Mouse (Mus musculus) CH12.LX (cell line): ENCODE measurements around the gene Mcur1.

Source experiments
- CHD2 ChIP-seq: IDR thresholded peaks from 2 replicates; pipeline ENCODE4 v1.6.1; 2011; ENCODE audit warnings: low read length, improper control_type of control experiment
- CTCF ChIP-seq, 2 experiments: IDR thresholded peaks in 1 of 2; conservative IDR thresholded peaks in 1 of 2; 2 replicates each; pipeline ENCODE4 v1.5.1; 2011 to 2012; ENCODE audit warnings: low read depth in 2 of 2, low read length in 2 of 2, improper control_type of control experiment in 1 of 2, inconsistent platforms in 1 of 2, mild to moderate bottlenecking in 1 of 2, moderate library complexity in 1 of 2
- E2F4 ChIP-seq: IDR thresholded peaks from 2 replicates; pipeline ENCODE4 v1.6.1; 2011; ENCODE audit warnings: low read depth, low read length, improper control_type of control experiment; ENCODE audit not compliant: insufficient replicate concordance
- HCFC1 ChIP-seq: IDR thresholded peaks from 2 replicates; pipeline ENCODE4 v1.6.1; 2012; ENCODE audit warnings: low read depth, mild to moderate bottlenecking, inconsistent platforms, low read length, improper control_type of control experiment
- MAX ChIP-seq: IDR thresholded peaks from 2 replicates; pipeline ENCODE4 v1.6.1; 2011; ENCODE audit warnings: low read length, improper control_type of control experiment
- MXI1 ChIP-seq: IDR thresholded peaks from 2 replicates; pipeline ENCODE4 v1.6.1; 2011; ENCODE audit warnings: mild to moderate bottlenecking, low read depth, low read length, improper control_type of control experiment
- POLR2A ChIP-seq: IDR thresholded peaks from 2 replicates; pipeline ENCODE4 v1.6.1; 2011; ENCODE audit warnings: low read depth, mild to moderate bottlenecking, improper control_type of control experiment, low read length
- SMC3 ChIP-seq: IDR thresholded peaks from 2 replicates; pipeline ENCODE4 v1.6.1; 2011; ENCODE audit warnings: low read depth, low read length, improper control_type of control experiment
- UBTF ChIP-seq: IDR thresholded peaks from 2 replicates; pipeline ENCODE4 v1.6.1; 2012; ENCODE audit warnings: low read depth, mild to moderate bottlenecking, inconsistent platforms, low read length, improper control_type of control experiment, moderate library complexity
- USF2 ChIP-seq: conservative IDR thresholded peaks from 2 replicates; pipeline ENCODE4 v1.6.1; 2011; ENCODE audit warnings: low read depth, low read length, improper control_type of control experiment
- ZC3H11A ChIP-seq: IDR thresholded peaks from 2 replicates; pipeline ENCODE4 v1.6.1; 2012; ENCODE audit warnings: low read depth, mild to moderate bottlenecking, inconsistent platforms, low read length, improper control_type of control experiment

- TF ChIP-seq E2F4 (no peak), CTCF (conservative IDR thresholded peaks at IDR 0.05 in 1 of 2, IDR thresholded peaks at IDR 0.05 in 1 of 2; ENCODE audit: low read depth in 2 of 2, low read length in 2 of 2) (no peak), ZC3H11A (no peak), MXI1 (no peak), CHD2 (no peak), MAX (no peak), UBTF (no peak), POLR2A (no peak), HCFC1 (no peak), USF2 (no peak), SMC3 (no peak)
Measured at GRCm38 (mm10) chr13:43591828-43592680, 32.1 kb upstream of the Mcur1 start.
